Mouse (Mus musculus) Patski (cell line): ENCODE results near the gene Gm8369. TPM values are rescaled to one million over a fixed set of nuclear protein-coding genes. Genes with fewer than 3 reads are reported as not detected.
"Not testable (repeated sequence)": the region's sequence is repeated elsewhere in the genome, so short reads cannot be mapped to it uniquely, and the experiment has no call there.

ENCODE experiments used
- ATAC-seq: fragments of 100-300 bp; one replicate; pipeline ENCODE4 v1.8.0; 2021
- CTCF ChIA-PET: fragments of 350-600 bp; sonication (Branson Sonifier 250); formaldehyde crosslinking; loops from one replicate; lab custom pipeline; 2022; ENCODE audit warnings: inconsistent platforms; lab: Charles Lee
- POLR2A ChIA-PET: fragments of 350-600 bp; sonication (Branson Sonifier 250); formaldehyde crosslinking; loops from one replicate; lab custom pipeline; 2022; ENCODE audit warnings: antibody characterized with exemption, inconsistent platforms; lab: Charles Lee
- DNase-seq: peaks from one replicate; pipeline ENCODE4 v3.0.0-alpha.2; 2011; ENCODE audit warnings: low read depth, low spot score
- H3K27me3 ChIP-seq: fragments of 371-371 bp; one replicate; pipeline ENCODE4 v1.5.1; 2021
- CTCF ChIP-seq: fragments of 100-300 bp; IDR thresholded peaks from one replicate; pipeline ENCODE4 v1.5.1; 2021
- in situ Hi-C: fragments of 300-500 bp; cut with MboI; formaldehyde crosslinking; loops from 3 replicates; pipeline ENCODE4 v1.11.1; 2018; ENCODE audit warnings: low pct_unique_long_range_greater_than_20kb, mixed read lengths
- polyA plus RNA-seq: library from polyadenylated mRNA; unstranded; gene quantifications from one replicate; pipeline ENCODE4 v1.2.3, GENCODE M21; 2021

Gm8369 gene
- polyA plus RNA-seq, 1 experiment from 2014 or later, result not detected

GRCm38 (mm10) chr19:11547911-11548310 is 62.2 kb downstream of the Gm8369 start:
- DNase-seq, result no peak
- ChIA-PET POLR2A (no interaction called here), CTCF (no interaction called here)
- ATAC-seq, result no peak
- peaks cover 52% of the 10 kb centered on the region for H3K27me3 ChIP-seq
- no peak for TF ChIP-seq CTCF
- in situ Hi-C loops, result loop anchor here (5.0 kb wide), 1 partner anchor 51 kb away; no protein-coding TSS in a partner anchor

DNA sequence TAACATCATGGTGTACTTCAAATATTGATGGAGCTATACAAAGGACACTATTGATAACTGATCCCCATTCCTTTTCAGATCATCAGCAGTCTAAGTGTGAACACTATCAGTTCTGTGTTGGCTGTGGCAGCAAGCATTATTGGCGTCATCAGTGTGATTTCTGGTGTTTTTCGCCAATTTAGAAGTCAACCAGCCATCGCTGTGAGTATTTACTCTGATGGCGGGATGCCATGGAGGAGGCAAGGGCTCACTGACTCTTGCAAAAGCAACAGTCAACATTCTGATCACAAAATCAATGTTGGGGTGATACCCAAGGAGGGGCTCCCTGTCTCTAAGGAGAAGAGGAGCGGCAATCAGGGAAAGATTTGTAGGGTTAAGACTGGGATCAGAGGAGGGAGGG is 69.0 kb downstream of the Gm8369 start:
- TF ChIP-seq CTCF, result no peak
- in situ Hi-C loops, result no loop called here
- CTCF ChIA-PET, result no interaction called here
- no peak for ATAC-seq
- no peak for DNase-seq
- H3K27me3 ChIP-seq, result peaks cover 55% of the 10 kb centered on the region
- POLR2A ChIA-PET, result no interaction called here

- POLR2A ChIA-PET, DNase-seq, in situ Hi-C loops: not testable (repeated sequence)
- ATAC-seq, result peak; percentile 78
- CTCF ChIA-PET, result interaction anchor here (1.1 kb wide), 1 partner anchor 162 kb away, joined by 3 read pairs; no protein-coding TSS in a partner anchor
- H3K27me3 ChIP-seq, result peaks cover 39% of the 10 kb centered on the region
Observed at GRCm38 (mm10) chr19:11559560-11559959, 73.8 kb downstream of the Gm8369 start.

Other genes starting within 250 kb of the Gm8369 start
- not detected for gene Ms4a1, start 219.7 kb upstream of the Gm8369 start, polyA plus RNA-seq
- not detected for gene Ms4a5, start 202.1 kb upstream of the Gm8369 start, polyA plus RNA-seq
- 0.06 TPM for gene Ms4a14, start 171.5 kb upstream of the Gm8369 start, polyA plus RNA-seq
- 0.09 TPM for gene Ms4a7, start 149.8 kb upstream of the Gm8369 start, polyA plus RNA-seq
- not detected for gene Ms4a4a, start 110.4 kb upstream of the Gm8369 start, polyA plus RNA-seq
- gene Ms4a4c, start 81.2 kb upstream of the Gm8369 start, polyA plus RNA-seq, result not detected
- 0.12 TPM for gene Ms4a4b, start 42.4 kb upstream of the Gm8369 start, polyA plus RNA-seq
- not detected for gene Ms4a6c, start 16.6 kb upstream of the Gm8369 start, polyA plus RNA-seq
- not detected for gene Ms4a6b, start 30.6 kb downstream of the Gm8369 start, polyA plus RNA-seq
- 0.04 TPM for gene Ms4a4d, start 50.9 kb downstream of the Gm8369 start, polyA plus RNA-seq
- gene Ms4a6d, start 118.9 kb downstream of the Gm8369 start, polyA plus RNA-seq, result 0.35 TPM
- gene Ms4a2, start 137.8 kb downstream of the Gm8369 start, polyA plus RNA-seq, result 89.6 TPM
- 0.99 TPM for gene Ms4a3, start 154.9 kb downstream of the Gm8369 start, polyA plus RNA-seq
- gene Oosp2, start 174.6 kb downstream of the Gm8369 start, polyA plus RNA-seq, result not detected
- not detected for gene Oosp1, start 205.2 kb downstream of the Gm8369 start, polyA plus RNA-seq
- not detected for gene Oosp3, start 211.1 kb downstream of the Gm8369 start, polyA plus RNA-seq